Mouse (Mus musculus): ENCODE measurements at regions not wholly inside any gene's neighbourhood (a gene's known extent, or its start where the extent isn't known, plus 50 kb on each side); places are given as distances from the start of the nearest gene placed in this dataset.

DNA sequence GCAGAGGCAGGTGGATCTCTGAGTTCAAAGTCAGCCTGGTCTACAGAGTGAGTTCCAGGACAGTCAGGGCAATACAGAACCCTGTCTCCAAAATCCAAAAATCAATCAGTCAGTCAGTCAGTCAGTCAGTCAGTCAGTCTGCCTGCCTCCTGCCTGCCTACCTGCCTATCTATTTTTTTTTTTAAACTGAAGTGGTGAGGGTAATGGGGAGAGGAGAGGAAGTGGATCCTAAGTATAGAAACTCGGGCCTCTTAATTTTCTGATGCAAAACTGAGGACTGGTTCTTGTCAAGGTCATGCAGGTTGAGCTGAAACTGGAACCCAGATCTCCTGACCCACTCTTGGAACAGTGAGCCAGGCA is 126.9 kb upstream of the Map3k1 start:
- Histone ChIP-seq H3K4me3 (no peak overlapping the region), H3K79me2 (ENCODE audit: control insufficient read depth, insufficient read depth) (no peaks in the 10 kb centered on the region), H3K36me3 (ENCODE audit: control insufficient read depth, insufficient read depth) (no peaks in the 10 kb centered on the region), H3K4me2 (ENCODE audit: low read depth) (no peak overlapping the region), H3K27me3 (ENCODE audit: control insufficient read depth, insufficient read depth, insufficient read length) (no peaks in the 10 kb centered on the region), H3ac (ENCODE audit: control insufficient read depth, insufficient read length) (no peak overlapping the region)
- TF ChIP-seq USF1 (IDR thresholded peaks at IDR 0.05; ENCODE audit: low read depth) (no peak), REST (IDR thresholded peaks at IDR 0.05; ENCODE audit: insufficient read depth, insufficient read length) (no peak), SRF (IDR thresholded peaks at IDR 0.05; ENCODE audit: control insufficient read depth, insufficient read length, low read depth) (no peak), MAX (IDR thresholded peaks at IDR 0.05; ENCODE audit: low read depth) (no peak), E2F4 (IDR thresholded peaks at IDR 0.05; ENCODE audit: insufficient read depth) (no peak), TCF12 (IDR thresholded peaks at IDR 0.05; ENCODE audit: insufficient read depth, poor library complexity, severe bottlenecking) (no peak), MYOG (IDR thresholded peaks at IDR 0.05; ENCODE audit: control insufficient read depth in 1 of 3, insufficient read depth in 1 of 3, insufficient read length in 2 of 3, low read depth in 2 of 3) (no peak), CEBPB (IDR thresholded peaks at IDR 0.05; ENCODE audit: insufficient read depth, poor library complexity, severe bottlenecking) (no peak), POLR2A (IDR thresholded peaks at IDR 0.05; ENCODE audit: insufficient read length, low read depth) (no peak), POLR2AphosphoS2 (IDR thresholded peaks at IDR 0.05; ENCODE audit: insufficient read length, low read depth) (no peak), MYOD1 (IDR thresholded peaks at IDR 0.05; ENCODE audit: control insufficient read depth in 1 of 3, insufficient read length in 2 of 3, low read depth in 2 of 3) (no peak), TCF3 (IDR thresholded peaks at IDR 0.05; ENCODE audit: insufficient read length, low read depth) (no peak)

DNA sequence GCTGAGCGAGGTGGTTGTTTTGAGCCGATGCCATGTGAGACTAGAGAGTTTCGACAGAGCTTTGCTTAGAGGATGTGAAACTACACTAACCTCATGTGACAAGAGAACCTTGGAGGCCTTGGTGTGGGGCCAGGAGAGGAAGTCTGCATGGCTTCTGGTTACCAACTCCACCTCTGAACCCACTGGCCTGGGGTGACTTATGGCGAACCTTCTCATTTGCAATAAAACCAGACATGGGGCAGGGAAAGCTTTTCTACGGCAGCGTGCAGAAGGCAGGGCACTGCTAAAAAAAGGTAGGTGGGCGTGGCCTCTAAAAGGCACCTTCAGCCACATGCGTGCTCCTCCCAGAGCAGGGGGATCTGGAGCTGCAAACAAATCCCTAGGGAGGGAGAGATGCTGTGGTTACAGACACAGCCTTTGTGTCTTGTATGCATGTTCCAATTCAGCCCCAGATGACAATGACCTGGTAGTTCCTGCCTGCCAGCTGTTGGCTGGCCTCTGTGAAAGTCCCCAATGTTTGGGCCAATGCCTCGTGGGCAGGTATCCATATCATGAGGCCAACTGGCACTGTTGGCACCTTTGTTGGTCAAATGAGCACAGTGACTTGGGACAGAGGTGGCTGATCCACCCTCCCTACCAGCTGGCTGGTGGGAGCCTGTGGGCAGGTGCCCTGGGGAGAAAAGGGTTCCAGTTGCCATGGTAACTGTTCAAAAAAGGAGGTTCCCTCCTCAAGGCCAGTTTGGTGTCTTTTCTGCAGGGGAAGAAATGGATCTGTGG is 127.5 kb upstream of the Map3k1 start:
- Histone ChIP-seq H3K4me2 (ENCODE audit: low read depth) (no peak overlapping the region), H3K27me3 (ENCODE audit: control insufficient read depth, insufficient read depth, insufficient read length) (no peaks in the 10 kb centered on the region), H3K79me2 (ENCODE audit: control insufficient read depth, insufficient read depth) (no peaks in the 10 kb centered on the region), H3K4me3 (no peak overlapping the region), H3K36me3 (ENCODE audit: control insufficient read depth, insufficient read depth) (no peaks in the 10 kb centered on the region), H3ac (ENCODE audit: control insufficient read depth, insufficient read length) (no peak overlapping the region)
- TF ChIP-seq MYOD1 (IDR thresholded peaks at IDR 0.05; ENCODE audit: control insufficient read depth in 1 of 3, insufficient read length in 2 of 3, low read depth in 2 of 3) (peak in 1 of 3 experiments; percentile 12), SRF (IDR thresholded peaks at IDR 0.05; ENCODE audit: control insufficient read depth, insufficient read length, low read depth) (no peak), TCF12 (IDR thresholded peaks at IDR 0.05; ENCODE audit: insufficient read depth, poor library complexity, severe bottlenecking) (no peak), MYOG (IDR thresholded peaks at IDR 0.05; ENCODE audit: control insufficient read depth in 1 of 3, insufficient read depth in 1 of 3, insufficient read length in 2 of 3, low read depth in 2 of 3) (no peak), CEBPB (IDR thresholded peaks at IDR 0.05; ENCODE audit: insufficient read depth, poor library complexity, severe bottlenecking) (no peak), USF1 (IDR thresholded peaks at IDR 0.05; ENCODE audit: low read depth) (no peak)

DNA sequence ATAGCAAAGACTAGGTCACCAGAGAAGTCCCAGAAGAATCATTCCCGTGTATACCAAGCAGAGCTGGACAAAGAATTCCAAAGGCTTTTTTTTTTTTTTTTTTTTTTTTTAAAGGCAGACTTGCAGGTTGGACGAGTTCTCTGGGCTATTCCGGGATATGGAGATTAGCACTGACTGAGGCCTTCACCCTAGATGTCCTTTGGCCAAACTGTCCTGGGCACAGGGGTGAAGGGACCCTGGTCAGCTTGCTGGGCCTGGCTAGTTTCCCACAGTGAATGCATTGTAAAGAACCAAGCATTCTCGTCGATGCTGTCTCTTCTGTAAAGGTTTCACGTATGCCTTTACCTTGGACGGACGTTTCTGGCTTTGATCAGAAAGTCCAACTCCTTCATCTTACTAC is 128.2 kb upstream of the Map3k1 start:
- Histone ChIP-seq H3K79me2 (ENCODE audit: control insufficient read depth, insufficient read depth) (no peaks in the 10 kb centered on the region), H3K27me3 (ENCODE audit: control insufficient read depth, insufficient read depth, insufficient read length) (no peaks in the 10 kb centered on the region), H3K36me3 (ENCODE audit: control insufficient read depth, insufficient read depth) (no peaks in the 10 kb centered on the region), H3ac (ENCODE audit: control insufficient read depth, insufficient read length) (no peak overlapping the region), H3K4me3 (no peak overlapping the region), H3K4me2 (ENCODE audit: low read depth) (no peak overlapping the region)
- TF ChIP-seq MYOD1 (IDR thresholded peaks at IDR 0.05; ENCODE audit: control insufficient read depth in 1 of 3, insufficient read length in 2 of 3, low read depth in 2 of 3), result no peak
- TF ChIP-seq SRF (IDR thresholded peaks at IDR 0.05; ENCODE audit: control insufficient read depth, insufficient read length, low read depth), result no peak
- no peak for TF ChIP-seq TCF3 (IDR thresholded peaks at IDR 0.05; ENCODE audit: insufficient read length, low read depth)
- TF ChIP-seq TCF12 (IDR thresholded peaks at IDR 0.05; ENCODE audit: insufficient read depth, poor library complexity, severe bottlenecking), result no peak
- TF ChIP-seq CEBPB (IDR thresholded peaks at IDR 0.05; ENCODE audit: insufficient read depth, poor library complexity, severe bottlenecking), result no peak
- no peak for TF ChIP-seq REST (IDR thresholded peaks at IDR 0.05; ENCODE audit: insufficient read depth, insufficient read length)
- TF ChIP-seq E2F4 (IDR thresholded peaks at IDR 0.05; ENCODE audit: insufficient read depth), result no peak
- TF ChIP-seq POLR2A (IDR thresholded peaks at IDR 0.05; ENCODE audit: insufficient read length, low read depth), result no peak
- TF ChIP-seq MYOG (IDR thresholded peaks at IDR 0.05; ENCODE audit: control insufficient read depth in 1 of 3, insufficient read depth in 1 of 3, insufficient read length in 2 of 3, low read depth in 2 of 3), result no peak
- no peak for TF ChIP-seq MAX (IDR thresholded peaks at IDR 0.05; ENCODE audit: low read depth)
- no peak for TF ChIP-seq USF1 (IDR thresholded peaks at IDR 0.05; ENCODE audit: low read depth)
- TF ChIP-seq POLR2AphosphoS2 (IDR thresholded peaks at IDR 0.05; ENCODE audit: insufficient read length, low read depth), result no peak

DNA sequence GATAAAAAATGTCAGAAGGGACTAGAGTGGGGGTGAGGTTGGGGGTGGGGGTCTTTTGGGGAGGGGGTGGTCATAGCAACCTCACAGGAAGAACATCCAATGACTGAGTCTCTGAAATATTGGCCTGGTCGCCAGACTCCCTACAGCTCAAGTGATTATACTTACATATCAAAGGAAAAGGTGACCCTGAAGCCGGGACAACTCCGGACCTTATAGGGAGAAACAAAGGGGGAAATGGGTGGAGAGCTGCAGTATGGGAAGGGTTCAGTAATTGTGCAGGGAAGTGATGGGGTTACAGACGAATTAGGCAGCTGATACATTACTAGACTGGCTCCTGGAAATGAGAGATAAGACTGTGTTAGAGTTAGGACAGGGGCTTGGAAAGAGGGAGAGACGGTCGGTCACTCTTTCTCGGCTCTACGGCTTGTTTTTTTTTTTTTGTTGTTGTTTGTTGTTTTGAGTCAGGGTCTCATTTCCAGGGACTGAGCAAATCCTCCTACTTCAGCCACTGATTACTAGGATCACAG is 130.2 kb upstream of the Map3k1 start:
- Histone ChIP-seq H3K4me3 (no peak overlapping the region), H3K27me3 (ENCODE audit: control insufficient read depth, insufficient read depth, insufficient read length) (no peaks in the 10 kb centered on the region), H3K36me3 (ENCODE audit: control insufficient read depth, insufficient read depth) (no peaks in the 10 kb centered on the region), H3K4me2 (ENCODE audit: low read depth) (no peak overlapping the region), H3K79me2 (ENCODE audit: control insufficient read depth, insufficient read depth) (no peaks in the 10 kb centered on the region), H3ac (ENCODE audit: control insufficient read depth, insufficient read length) (no peak overlapping the region)
- TF ChIP-seq MYOD1 (IDR thresholded peaks at IDR 0.05; ENCODE audit: control insufficient read depth in 1 of 3, insufficient read length in 2 of 3, low read depth in 2 of 3) (no peak), TCF3 (IDR thresholded peaks at IDR 0.05; ENCODE audit: insufficient read length, low read depth) (no peak), CEBPB (IDR thresholded peaks at IDR 0.05; ENCODE audit: insufficient read depth, poor library complexity, severe bottlenecking) (no peak)

Measured in myocyte (in vitro differentiated cells).